Comparison of ENCODE assay signal across 9 mouse cellular contexts in the genomic region with DNA sequence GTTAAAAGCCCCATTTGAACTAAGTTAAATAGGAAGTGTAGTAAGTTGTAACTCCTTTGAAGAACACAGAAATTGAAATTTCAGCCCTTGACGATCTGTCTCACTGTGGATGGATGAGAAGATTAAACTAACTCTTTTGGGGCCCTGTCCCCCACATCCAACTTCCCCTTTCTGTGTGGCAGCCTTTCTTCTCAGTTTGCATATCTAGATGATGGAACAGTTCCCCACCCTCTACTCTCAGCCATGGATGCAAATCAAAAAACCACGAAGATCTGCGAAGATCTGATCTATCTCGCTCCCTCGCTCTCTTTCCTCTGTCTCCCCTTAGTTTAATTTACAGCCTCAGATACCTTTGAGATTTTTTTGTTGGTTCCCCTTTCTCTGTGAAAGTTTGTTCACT.
A peak's percentile ranks its signal among the peaks of the same experiment; 100 is the strongest.
DNase-seq lines count a peak whose midpoint lies in the region; ATAC-seq lines count a peak whose summit lies in the region.
"Had no signal": no experiment of that assay in that cellular context is flagged by ENCODE, and none has a peak within 500 bp of the region (broad histone marks: within the 10 kb centered on the region; RNA-seq: fewer than 3 reads in every experiment).

No protein-coding gene starts in this region.

- no peak for DNase-seq in heart, embryonic 10.5 days (ENCODE audit: low spot score)
- no peak for DNase-seq in heart, postnatal 36 days
- no peak for DNase-seq in embryonic facial prominence, embryonic 11.5 days (ENCODE audit: low spot score)
- DNase-seq in spleen, postnatal 4 days (ENCODE audit: low spot score in 2 of 2), result no peak
- DNase-seq in right cerebral cortex, adult 18-20 months, result no peak
- DNase-seq in urinary bladder, postnatal 14 days (ENCODE audit: low spot score), result no peak
- DNase-seq: kidney, postnatal 25 days had no signal

- ATAC-seq in embryonic facial prominence, embryonic 11.5 days (replicated peaks; ENCODE audit: insufficient number of reproducible peaks, low FRiP score, low TSS enrichment, low read depth), result no peak
- no peak for ATAC-seq in hindbrain, embryonic 16.5 days
- no peak for ATAC-seq in midbrain, embryonic 13.5 days

- H3K27me3 ChIP-seq in heart, embryonic 10.5 days (ENCODE audit: insufficient read depth, poor library complexity, severe bottlenecking), result no peaks in the 10 kb centered on the region
- H3K27me3 ChIP-seq in embryonic facial prominence, embryonic 11.5 days (ENCODE audit: control insufficient read depth, insufficient read depth, low read length), result no peaks in the 10 kb centered on the region
- H3K27me3 ChIP-seq in hindbrain, embryonic 16.5 days (replicated peaks; ENCODE audit: control insufficient read depth, insufficient read depth, low read length), result no peaks in the 10 kb centered on the region; the same call in 1 of the 2 replicates
- no peaks in the 10 kb centered on the region for H3K27me3 ChIP-seq in midbrain, embryonic 13.5 days

- peak overlapping the region; percentile 19 for H3K9ac ChIP-seq in embryonic facial prominence, embryonic 11.5 days (replicated peaks; ENCODE audit: low read length)
- no peak overlapping the region for H3K9ac ChIP-seq in hindbrain, embryonic 16.5 days (ENCODE audit: low read depth, low read length)
- H3K9ac ChIP-seq in midbrain, embryonic 13.5 days (replicated peaks), result peak overlapping the region; percentile 42

- intact Hi-C loops in heart, postnatal 36 days (cut with DNase I), result no loop called here

- peak overlapping the region; percentile 46 for H3K4me2 ChIP-seq in embryonic facial prominence, embryonic 11.5 days (ENCODE audit: low read depth, low read length)
- peak overlapping the region; percentile 24 for H3K4me2 ChIP-seq in hindbrain, embryonic 16.5 days (ENCODE audit: low read length)
- peak overlapping the region; percentile 71 for H3K4me2 ChIP-seq in midbrain, embryonic 13.5 days (replicated peaks)

- WGBS in heart, embryonic 10.5 days, result 43% methylated on average over 5 of the region's 5 CpGs
- 50% methylated on average over 5 of the region's 5 CpGs for WGBS in embryonic facial prominence, embryonic 11.5 days
- WGBS in hindbrain, embryonic 16.5 days, result 52% methylated on average over 5 of the region's 5 CpGs
- WGBS in midbrain, embryonic 13.5 days, result 43% methylated on average over 5 of the region's 5 CpGs

- H3K4me3 ChIP-seq in heart, embryonic 10.5 days, result peak overlapping the region; percentile 88
- H3K4me3 ChIP-seq in embryonic facial prominence, embryonic 11.5 days (ENCODE audit: low read depth, low read length), result peak overlapping the region; percentile 90
- H3K4me3 ChIP-seq in hindbrain, embryonic 16.5 days (ENCODE audit: low read length), result peak overlapping the region; percentile 22
- peak overlapping the region; percentile 76 for H3K4me3 ChIP-seq in midbrain, embryonic 13.5 days (replicated peaks)

- no peaks in the 10 kb centered on the region for H3K36me3 ChIP-seq in heart, embryonic 10.5 days
- no peaks in the 10 kb centered on the region for H3K36me3 ChIP-seq in embryonic facial prominence, embryonic 11.5 days (replicated peaks; ENCODE audit: control insufficient read depth, insufficient read depth, low read depth, low read length)
- no peaks in the 10 kb centered on the region for H3K36me3 ChIP-seq in hindbrain, embryonic 16.5 days (ENCODE audit: control insufficient read depth, insufficient read depth, low read length)
- no peaks in the 10 kb centered on the region for H3K36me3 ChIP-seq in midbrain, embryonic 13.5 days

- peaks cover 5% of the 10 kb centered on the region for H3K4me1 ChIP-seq in heart, embryonic 10.5 days
- H3K4me1 ChIP-seq in embryonic facial prominence, embryonic 11.5 days (ENCODE audit: control insufficient read depth, insufficient read depth, low read length), result no peaks in the 10 kb centered on the region
- peaks cover 10% of the 10 kb centered on the region for H3K4me1 ChIP-seq in hindbrain, embryonic 16.5 days (ENCODE audit: control insufficient read depth, insufficient read depth, low read depth, low read length)
- peaks cover 58% of the 10 kb centered on the region for H3K4me1 ChIP-seq in midbrain, embryonic 13.5 days (replicated peaks)

- no peaks in the 10 kb centered on the region for H3K9me3 ChIP-seq in heart, embryonic 10.5 days
- no peaks in the 10 kb centered on the region for H3K9me3 ChIP-seq in embryonic facial prominence, embryonic 11.5 days (replicated peaks; ENCODE audit: control insufficient read depth, low read length)
- no peaks in the 10 kb centered on the region for H3K9me3 ChIP-seq in hindbrain, embryonic 16.5 days (ENCODE audit: control insufficient read depth, low read length)
- H3K9me3 ChIP-seq in midbrain, embryonic 13.5 days, result no peaks in the 10 kb centered on the region

- no peak overlapping the region for H3K27ac ChIP-seq in heart, embryonic 10.5 days
- H3K27ac ChIP-seq in embryonic facial prominence, embryonic 11.5 days (replicated peaks; ENCODE audit: low read depth, low read length), result no peak overlapping the region
- no peak overlapping the region for H3K27ac ChIP-seq in hindbrain, embryonic 16.5 days (ENCODE audit: low read depth, low read length)
- H3K27ac ChIP-seq in midbrain, embryonic 13.5 days, result no peak overlapping the region

Comparison
In these comparisons a context has a peak if more than half of its experiments do, and no peak if none do; other contexts are left out.
1. H3K4me3 ChIP-seq: peak in every context shown above with its lines; median percentile 90 in embryonic facial prominence, embryonic 11.5 days; 88 in heart, embryonic 10.5 days; 76 in midbrain, embryonic 13.5 days; 22 in hindbrain, embryonic 16.5 days.